Mouse (Mus musculus) cerebellum, adult 11-12 months (tissue): ENCODE measurements at regions not wholly inside any gene's neighbourhood (a gene's known extent, or its start where the extent isn't known, plus 50 kb on each side); places are given as distances from the start of the nearest gene placed in this dataset.
A peak's percentile ranks its signal among the peaks of the same experiment; 100 is the strongest.

Experiments
- DNase-seq: peaks from one replicate; pipeline ENCODE4 v3.0.0; 2022

- DNase-seq: peak; percentile 51
Measured at GRCm38 (mm10) chr14:76819690-76820089, 216.9 kb upstream of the Ccdc122 start.

GRCm38 (mm10) chr14:76818256-76819010 is 218.1 kb upstream of the Ccdc122 start:
- DNase-seq: no peak

GRCm38 (mm10) chr14:76817189-76817772 is 219.3 kb upstream of the Ccdc122 start:
- DNase-seq: no peak

- no peak for DNase-seq
Measured at GRCm38 (mm10) chr14:76816666-76817065, 219.9 kb upstream of the Ccdc122 start.

- DNase-seq: no peak
Measured at GRCm38 (mm10) chr14:76812155-76812875, 224.3 kb upstream of the Ccdc122 start.

- DNase-seq: no peak
Measured at GRCm38 (mm10) chr14:76810697-76811589, 225.6 kb upstream of the Ccdc122 start.

GRCm38 (mm10) chr14:76810041-76810440 is 226.5 kb upstream of the Ccdc122 start:
- no peak for DNase-seq

GRCm38 (mm10) chr14:76809411-76809810 is 227.2 kb upstream of the Ccdc122 start:
- DNase-seq: no peak

GRCm38 (mm10) chr14:76805151-76805785 is 231.3 kb upstream of the Ccdc122 start:
- DNase-seq: no peak

GRCm38 (mm10) chr14:76804447-76805150 is 232.0 kb upstream of the Ccdc122 start:
- DNase-seq: no peak

GRCm38 (mm10) chr14:76800181-76800580 is 236.4 kb upstream of the Ccdc122 start:
- DNase-seq: no peak

- no peak for DNase-seq
Measured at GRCm38 (mm10) chr14:76799741-76800140, 236.8 kb upstream of the Ccdc122 start.

- DNase-seq: no peak
Measured at GRCm38 (mm10) chr14:76798925-76799428, 237.6 kb upstream of the Ccdc122 start.

- DNase-seq: no peak
Measured at GRCm38 (mm10) chr14:76798488-76798887, 238.1 kb upstream of the Ccdc122 start.

GRCm38 (mm10) chr14:76797518-76797917 is 239.1 kb upstream of the Ccdc122 start:
- DNase-seq: no peak

GRCm38 (mm10) chr14:76791811-76792571 is 235.3 kb upstream of the Serp2 start:
- DNase-seq: peak; percentile 12

- no peak for DNase-seq
Measured at GRCm38 (mm10) chr14:76789376-76789775, 232.7 kb upstream of the Serp2 start.

GRCm38 (mm10) chr14:76787601-76788000 is 230.9 kb upstream of the Serp2 start:
- DNase-seq: no peak

GRCm38 (mm10) chr14:76786214-76786613 is 229.5 kb upstream of the Serp2 start:
- DNase-seq: no peak

- no peak for DNase-seq
Measured at GRCm38 (mm10) chr14:76781524-76781880, 224.8 kb upstream of the Serp2 start.
